Mouse (Mus musculus) CH12.LX (cell line): ENCODE data around the gene Znhit3.

Experiments used
- CHD2 ChIP-seq: IDR thresholded peaks from 2 replicates; pipeline ENCODE4 v1.6.1; 2011; ENCODE audit warnings: low read length, improper control_type of control experiment
- CTCF ChIP-seq, 2 experiments: IDR thresholded peaks in 1 of 2; conservative IDR thresholded peaks in 1 of 2; 2 replicates each; pipeline ENCODE4 v1.5.1; 2011 to 2012; ENCODE audit warnings: low read depth in 2 of 2, low read length in 2 of 2, improper control_type of control experiment in 1 of 2, inconsistent platforms in 1 of 2, mild to moderate bottlenecking in 1 of 2, moderate library complexity in 1 of 2
- ELF1 ChIP-seq: IDR thresholded peaks from 2 replicates; pipeline ENCODE4 v1.6.1; 2014; ENCODE audit warnings: low read depth, mild to moderate bottlenecking, inconsistent platforms, low read length, improper control_type of control experiment
- ETS1 ChIP-seq: conservative IDR thresholded peaks from 2 replicates; pipeline ENCODE4 v1.6.1; 2012; ENCODE audit warnings: low read depth, mild to moderate bottlenecking, inconsistent platforms, low read length, improper control_type of control experiment, moderate library complexity
- GABPA ChIP-seq: IDR thresholded peaks from 2 replicates; pipeline ENCODE4 v1.6.1; 2012; ENCODE audit warnings: low read depth, low read length, improper control_type of control experiment, inconsistent platforms; ENCODE audit not compliant: insufficient replicate concordance
- KAT2A ChIP-seq: IDR thresholded peaks from 2 replicates; pipeline ENCODE4 v1.6.1; 2012; ENCODE audit warnings: low read length, improper control_type of control experiment, inconsistent platforms; ENCODE audit not compliant: insufficient replicate concordance
- MAZ ChIP-seq: IDR thresholded peaks from 2 replicates; pipeline ENCODE4 v1.6.1; 2012; ENCODE audit warnings: low read depth, mild to moderate bottlenecking, inconsistent platforms, low read length, improper control_type of control experiment, moderate library complexity
- MEF2A ChIP-seq: IDR thresholded peaks from 2 replicates; pipeline ENCODE4 v1.6.1; 2014; ENCODE audit warnings: low read depth, mild to moderate bottlenecking, inconsistent platforms, low read length, improper control_type of control experiment, borderline replicate concordance
- NRF1 ChIP-seq: IDR thresholded peaks from 2 replicates; pipeline ENCODE4 v1.6.1; 2014; ENCODE audit warnings: low read depth, mild to moderate bottlenecking, inconsistent platforms, low read length, improper control_type of control experiment, moderate library complexity
- POLR2A ChIP-seq: IDR thresholded peaks from 2 replicates; pipeline ENCODE4 v1.6.1; 2011; ENCODE audit warnings: low read depth, mild to moderate bottlenecking, improper control_type of control experiment, low read length
- SMC3 ChIP-seq: IDR thresholded peaks from 2 replicates; pipeline ENCODE4 v1.6.1; 2011; ENCODE audit warnings: low read depth, low read length, improper control_type of control experiment
- ZKSCAN1 ChIP-seq: IDR thresholded peaks from 2 replicates; pipeline ENCODE4 v1.6.1; 2012; ENCODE audit warnings: low read depth, inconsistent platforms, low read length, improper control_type of control experiment, borderline replicate concordance

DNA sequence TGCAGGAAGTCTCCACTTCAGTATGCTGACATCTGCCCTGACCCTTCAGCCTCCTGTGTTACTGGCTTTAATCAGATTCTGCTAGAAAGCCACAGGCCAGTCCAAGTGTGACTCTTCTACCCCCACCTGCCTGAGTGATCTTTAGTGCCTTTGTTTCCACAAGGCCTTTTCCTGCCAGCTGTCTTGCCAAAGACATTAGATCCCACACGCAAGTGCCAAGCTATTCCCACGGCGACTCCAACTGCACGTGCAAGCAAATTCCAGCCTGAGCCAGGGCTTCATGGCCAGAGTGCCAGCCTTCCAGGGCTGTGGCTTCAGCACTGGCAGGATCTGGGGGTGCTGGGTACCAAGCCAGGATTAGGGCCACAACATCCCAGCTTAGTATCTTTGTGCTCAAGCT lies 5.8 kb downstream of the Znhit3 start:
- TF ChIP-seq ZKSCAN1 (no peak), CTCF (conservative IDR thresholded peaks at IDR 0.05 in 1 of 2, IDR thresholded peaks at IDR 0.05 in 1 of 2; ENCODE audit: low read depth in 2 of 2, low read length in 2 of 2) (no peak), KAT2A (no peak), CHD2 (no peak), NRF1 (no peak), POLR2A (no peak), ELF1 (no peak), ETS1 (no peak), MEF2A (no peak), SMC3 (no peak), GABPA (no peak), MAZ (no peak)
